Mouse (Mus musculus) c-Kit-positive CD71-negative TER-119-negative erythroid progenitor cells, embryonic 14.5 days (primary cell): ENCODE data around the gene Gli2.
A peak's percentile ranks its signal among the peaks of the same experiment; 100 is the strongest.

ENCODE experiments used
- DNase-seq: peaks from one replicate; pipeline ENCODE4 v3.0.0-alpha.2; 2013; ENCODE audit warnings: low read depth

Gene Gli2

DNA sequence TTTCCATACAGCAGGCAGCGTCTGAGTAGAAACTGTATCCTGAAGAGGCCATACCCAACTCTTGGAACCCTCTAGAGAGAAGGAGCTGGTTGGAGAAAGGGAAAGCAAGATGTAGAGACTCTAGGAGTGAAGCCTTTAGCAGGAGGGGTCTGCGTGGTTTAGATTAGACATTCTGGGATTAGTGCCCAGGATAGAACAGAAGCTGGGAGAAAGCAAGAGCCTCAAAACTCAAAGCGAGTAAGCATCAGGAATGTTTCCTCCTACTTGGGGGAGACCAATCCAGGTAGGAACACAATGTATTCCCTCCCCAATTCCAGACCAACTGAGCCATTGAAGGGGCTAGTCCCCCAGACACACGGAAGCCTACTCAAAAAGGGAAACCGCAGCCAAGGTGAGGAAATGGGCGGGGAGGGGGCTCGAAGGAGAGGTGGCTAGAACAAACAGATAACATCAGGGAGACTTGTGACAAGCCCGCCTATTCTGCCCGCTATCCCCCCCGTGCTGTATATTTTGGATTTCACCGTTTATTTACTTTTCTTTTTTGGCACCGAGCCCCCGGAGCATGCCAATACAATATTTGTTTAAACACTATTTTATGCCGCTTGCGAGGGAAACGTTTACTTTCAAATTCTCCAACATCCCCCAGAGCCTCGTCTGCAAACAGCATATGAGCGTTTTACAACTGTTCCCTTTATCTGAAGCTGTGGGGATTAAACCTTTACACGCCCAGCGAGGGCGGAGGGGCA, 2.1 kb downstream of the Gli2 start:
- DNase-seq, result no peak

DNA sequence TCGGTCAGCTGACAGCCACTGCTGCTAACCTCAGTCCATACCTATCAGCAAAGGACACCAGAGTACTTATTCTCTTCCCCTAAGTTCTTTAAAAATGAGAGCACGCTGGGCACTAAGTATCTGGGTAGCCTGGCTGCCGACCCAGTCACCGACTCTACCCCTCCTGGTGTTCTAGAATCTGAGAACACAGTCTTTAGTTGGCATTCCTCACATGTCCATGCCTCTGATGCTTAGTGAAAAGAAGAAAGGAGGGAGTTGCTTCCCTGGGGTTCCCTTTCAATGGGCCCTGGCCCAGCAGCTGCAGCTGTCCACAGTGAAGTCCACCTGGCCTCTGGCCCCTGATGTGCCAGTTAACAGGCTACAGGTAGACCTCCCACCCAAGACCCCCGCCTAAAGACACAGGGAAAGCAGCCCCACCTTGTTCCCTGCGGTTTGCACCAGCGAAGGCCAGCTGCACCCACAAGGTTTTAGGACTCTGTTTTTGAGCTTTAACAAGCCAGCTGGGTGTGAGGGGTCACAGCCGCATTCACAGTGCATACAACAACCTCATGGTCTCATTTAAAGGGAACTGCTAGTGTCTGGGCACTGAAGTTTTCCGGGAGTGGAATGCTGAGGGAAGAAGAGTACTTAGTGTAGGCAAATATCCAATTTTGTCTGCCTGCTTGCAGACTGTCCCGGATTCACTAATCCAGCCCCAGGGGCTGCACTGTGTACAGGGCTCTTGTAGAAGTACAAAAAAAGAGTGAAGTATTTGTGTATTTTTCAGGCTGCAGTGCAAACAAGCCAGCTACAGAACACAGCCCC, 3.4 kb downstream of the Gli2 start:
- no peak for DNase-seq

DNA sequence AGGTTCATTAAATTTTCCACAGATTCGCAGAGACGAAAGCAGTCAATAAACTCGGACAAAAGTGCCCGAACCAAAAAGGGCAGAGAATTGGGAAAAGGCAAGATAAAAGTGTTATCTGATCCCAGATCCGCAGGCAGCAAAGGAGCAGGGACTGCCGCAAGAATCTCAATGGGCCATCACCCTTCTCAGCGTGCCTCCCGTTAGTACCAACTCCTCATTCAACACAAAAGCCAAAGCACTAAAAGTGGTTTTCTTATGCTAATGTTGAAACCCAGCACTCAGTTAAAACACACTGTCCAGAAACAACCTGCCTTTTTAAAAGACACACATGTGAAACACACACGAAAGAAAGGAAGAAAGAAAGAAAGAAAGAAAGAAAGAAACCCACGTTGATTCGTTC, 4.4 kb downstream of the Gli2 start:
- DNase-seq, result no peak

DNA sequence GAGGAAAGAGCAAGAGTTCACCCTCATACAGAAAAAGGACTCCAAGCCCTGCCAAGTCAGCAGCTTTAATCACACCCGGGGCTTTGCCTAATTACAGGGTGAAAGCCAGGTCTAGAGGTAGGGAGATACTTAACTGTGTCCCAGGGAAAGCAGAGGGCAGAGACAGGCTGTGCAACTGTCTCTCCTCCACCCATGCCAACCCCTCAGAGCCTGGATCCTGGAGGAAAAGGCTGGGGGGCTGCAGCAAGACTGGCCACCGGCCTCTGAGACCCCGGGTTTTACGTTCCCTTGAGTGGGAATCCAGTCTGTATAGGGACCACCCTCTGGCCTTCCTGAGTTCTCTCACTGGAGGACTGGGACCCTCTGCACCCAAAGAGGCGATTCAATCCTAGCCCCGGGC, 4.9 kb downstream of the Gli2 start:
- no peak for DNase-seq

DNA sequence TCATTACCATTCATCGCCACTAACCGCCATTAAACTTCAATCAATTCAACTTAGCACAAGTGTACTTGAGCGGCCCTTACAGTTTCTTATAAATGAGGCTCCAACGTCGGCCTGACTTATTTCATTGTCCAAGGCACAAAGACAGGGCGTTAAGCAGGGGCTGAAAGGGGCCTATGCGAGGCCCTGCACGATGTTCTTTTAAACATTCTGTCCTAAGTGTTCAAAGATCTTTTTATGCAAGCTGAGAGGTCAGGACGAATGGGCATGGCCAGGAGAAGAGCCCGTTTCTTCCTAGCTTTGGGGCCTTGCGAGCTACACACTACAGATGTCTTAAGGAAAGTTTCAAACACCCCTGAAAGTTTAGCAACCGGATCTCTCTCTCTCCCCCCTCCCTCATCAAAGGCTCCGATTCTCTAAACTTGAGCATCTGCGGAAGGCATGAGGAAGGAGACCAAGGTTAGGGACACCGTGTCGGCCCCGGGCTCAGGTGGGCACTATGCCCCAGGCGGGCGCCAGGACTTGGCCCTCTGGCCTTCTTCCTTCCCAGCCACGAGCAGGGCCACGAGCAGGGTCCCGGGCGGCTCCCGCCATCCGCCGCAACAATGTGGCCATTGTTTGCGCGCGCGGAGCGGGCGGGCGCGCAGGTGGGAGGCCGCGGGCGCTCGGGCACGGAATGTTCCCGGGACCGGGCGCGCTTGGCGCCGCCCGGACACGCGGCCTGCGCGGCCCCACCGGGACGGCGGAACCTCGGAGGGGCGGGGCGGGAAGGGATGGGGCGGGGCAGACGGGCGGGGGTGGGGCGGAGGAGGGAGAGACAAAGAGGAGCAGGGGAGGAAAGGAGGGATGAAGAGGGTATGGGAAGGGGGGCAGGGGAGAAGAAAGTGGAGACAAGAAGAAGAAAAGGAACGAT, 5.7 kb downstream of the Gli2 start:
- no peak for DNase-seq

DNA sequence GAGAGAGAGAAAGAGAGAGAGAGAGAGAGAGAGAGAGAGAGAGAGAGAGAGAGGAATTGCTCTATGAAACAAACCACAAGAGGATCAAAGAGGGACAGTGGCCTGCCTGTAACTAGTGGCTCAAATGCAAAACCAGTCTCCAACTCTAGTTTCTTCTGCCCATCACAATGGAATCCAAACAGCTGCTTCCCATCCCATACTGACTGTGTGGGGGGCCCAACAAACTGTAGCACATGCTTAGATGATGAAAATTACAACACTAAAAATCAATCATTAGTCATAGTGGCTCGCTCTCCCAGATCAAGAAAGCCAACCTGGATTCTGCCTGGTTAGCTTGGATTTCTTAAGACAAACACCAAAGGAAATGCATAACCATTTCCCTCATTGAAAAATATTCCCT, 15.0 kb downstream of the Gli2 start:
- DNase-seq, result no peak

DNA sequence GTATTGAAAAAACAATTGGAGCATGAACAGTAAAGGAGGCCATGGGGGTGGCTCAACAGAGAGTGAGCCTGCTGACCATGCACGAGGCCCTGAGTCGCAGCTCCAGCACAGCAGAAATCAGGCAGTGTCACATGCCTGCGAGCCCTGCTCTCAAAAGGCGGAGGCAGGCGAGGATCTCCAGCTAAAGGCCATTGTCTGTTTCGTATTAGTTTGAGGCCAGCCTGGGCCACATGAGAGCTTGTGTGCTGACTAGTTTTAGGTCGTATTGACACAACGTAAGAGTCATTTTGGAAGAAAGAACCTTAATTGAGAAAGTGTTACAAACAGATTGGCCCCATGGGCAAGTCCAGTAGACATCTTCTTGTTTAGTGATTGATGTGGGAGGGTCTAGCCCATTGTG, 17.5 kb downstream of the Gli2 start:
- DNase-seq, result no peak

DNA sequence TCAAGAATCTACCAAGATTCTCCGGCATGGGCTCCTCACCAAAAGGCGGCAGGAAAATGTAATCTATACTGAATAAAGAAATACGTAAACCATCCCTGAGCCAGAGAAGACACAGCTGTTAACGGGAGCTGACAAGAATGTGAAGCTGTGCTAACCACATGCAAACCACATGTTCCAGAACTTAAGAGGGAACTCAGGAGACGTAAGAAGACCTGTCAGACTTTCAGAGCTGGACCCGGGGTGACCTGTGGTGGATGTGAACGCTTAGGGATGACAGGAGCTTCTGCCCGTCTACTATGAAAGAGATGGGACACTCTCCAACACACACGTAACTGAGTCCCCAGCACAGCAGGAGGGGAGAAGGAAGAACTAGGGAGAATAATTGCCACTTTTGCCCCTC, 18.1 kb downstream of the Gli2 start:
- DNase-seq, result no peak

DNA sequence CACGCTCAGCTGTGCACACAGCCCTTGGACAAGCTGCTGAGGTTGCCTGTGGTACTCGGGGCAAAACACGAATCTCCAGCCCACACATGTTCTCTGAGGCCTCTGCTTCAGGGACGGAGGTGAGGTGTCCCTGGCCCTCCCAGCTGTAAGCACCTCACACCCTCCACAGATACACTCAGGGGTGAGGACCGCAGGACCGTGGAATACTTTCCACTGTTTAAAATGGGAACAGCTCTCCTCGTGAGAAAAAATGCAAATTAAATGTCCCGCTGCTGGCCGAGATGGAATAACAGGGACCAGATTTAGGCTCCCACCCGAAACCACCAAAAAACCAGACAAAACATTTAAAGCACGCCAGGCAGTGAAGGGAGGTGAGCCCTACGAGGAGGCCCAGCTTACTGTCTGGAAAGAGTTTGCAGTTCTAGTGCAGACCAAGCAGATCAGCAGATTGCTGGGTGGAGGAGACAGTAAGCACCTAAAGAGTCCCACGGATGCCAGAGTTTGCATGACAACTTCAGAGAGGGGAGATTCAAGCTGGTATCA, 19.2 kb downstream of the Gli2 start:
- no peak for DNase-seq

DNA sequence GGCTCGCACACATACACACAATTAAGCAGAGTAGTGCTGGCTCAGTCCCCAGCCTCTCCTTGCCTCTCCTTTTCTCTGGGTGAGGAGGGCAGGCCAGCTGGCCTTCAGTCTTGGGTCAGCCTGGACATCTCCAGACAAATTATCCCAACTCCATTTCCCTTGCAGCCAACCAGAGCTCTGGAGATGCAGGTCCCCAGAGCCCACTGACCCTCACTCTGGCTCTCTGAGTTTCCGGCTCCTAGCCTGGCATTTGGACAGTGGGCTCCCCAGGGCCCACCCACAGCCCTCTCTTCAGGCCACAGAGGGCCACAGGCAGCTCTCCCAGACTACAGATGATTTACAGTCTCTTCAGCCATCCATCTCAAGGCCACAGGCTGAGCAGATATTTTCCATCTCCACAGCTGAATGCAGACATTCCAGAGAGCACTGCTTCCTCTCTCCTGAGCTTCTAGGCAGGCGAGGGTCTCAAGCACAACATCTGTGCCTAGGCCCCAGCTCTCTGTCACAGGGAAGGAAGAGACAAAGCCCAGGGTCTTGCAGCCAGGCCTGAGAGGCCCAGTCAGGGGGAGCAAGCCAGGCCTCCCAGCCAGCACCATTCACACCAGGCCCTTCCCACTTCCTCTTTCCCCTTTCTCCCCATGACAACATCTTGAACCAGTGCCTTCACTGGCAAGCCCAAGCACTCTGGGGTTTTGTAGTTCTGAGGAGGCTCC, 19.8 kb downstream of the Gli2 start:
- DNase-seq, result peak; percentile 34

DNA sequence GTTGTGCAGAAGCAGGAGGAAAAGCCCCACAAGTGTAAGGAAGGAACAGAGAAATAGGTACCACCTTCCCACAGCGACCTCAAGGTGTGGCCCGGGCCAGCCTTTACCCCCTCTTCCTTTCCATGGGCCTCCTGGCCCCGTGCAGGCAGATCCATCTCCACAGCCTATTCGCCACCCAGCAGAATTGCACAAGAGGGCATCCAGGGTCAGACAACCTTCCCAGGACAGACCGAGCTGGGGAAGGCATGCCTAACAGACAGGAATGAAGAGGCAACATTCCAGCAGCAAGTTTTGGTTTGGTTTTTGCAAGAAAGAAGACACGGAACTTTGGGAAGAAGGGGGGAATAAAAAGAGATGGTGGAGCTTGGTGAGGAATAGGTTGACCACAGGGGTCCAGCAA, 22.2 kb downstream of the Gli2 start:
- DNase-seq, result no peak

DNA sequence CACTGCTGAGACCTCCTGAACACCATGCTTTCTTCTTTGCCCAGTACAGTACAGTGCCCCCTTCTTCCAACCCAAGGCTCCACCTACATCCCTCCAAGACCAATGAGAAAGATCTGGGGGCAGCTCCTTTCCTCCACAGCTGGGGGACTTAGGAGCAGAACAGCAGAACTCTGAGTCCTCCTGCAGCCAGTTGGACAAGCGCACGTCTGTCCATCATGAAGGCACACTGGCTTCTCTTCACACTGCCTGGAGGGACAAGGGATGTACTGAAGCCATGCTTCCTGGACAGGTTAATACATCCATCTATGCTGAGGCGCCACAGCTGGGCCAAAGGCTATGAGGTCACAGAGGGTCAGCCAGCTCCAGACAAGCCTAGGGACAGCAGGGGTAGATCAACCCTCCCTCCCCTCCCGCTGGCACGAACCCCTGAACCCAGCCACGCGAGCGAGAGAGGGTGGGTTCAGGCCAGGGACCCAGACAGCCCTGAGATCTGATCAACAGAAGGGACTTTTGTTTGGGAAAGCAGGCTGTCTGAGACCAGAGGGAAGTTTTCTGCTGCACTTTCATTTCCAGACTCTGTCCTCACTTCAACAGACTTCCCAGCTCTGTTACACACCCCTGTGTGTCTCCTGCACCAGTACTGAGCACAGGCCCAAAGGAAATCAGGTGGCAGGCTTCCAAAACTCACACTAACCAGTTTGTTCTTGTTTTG, 27.6 kb downstream of the Gli2 start:
- no peak for DNase-seq

DNA sequence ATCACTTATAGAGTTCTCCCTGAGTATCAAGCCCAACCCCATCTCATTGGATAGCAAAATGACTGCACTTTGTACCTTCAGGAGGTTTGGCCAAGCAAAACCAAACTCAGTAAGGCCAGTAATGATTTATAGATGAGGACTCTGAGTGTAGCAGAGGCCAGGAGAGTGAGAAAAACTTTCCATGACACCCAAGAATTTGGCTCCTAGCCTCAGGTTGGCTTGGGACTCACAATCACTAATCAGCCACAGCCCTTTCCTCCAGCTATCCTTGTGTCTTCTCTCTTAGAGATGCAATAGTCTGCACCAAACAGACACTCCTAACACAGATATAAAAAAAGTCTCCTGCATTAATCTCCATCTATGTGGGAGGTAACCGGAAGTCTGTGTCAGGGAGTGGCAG, 31.1 kb downstream of the Gli2 start:
- DNase-seq, result no peak

DNA sequence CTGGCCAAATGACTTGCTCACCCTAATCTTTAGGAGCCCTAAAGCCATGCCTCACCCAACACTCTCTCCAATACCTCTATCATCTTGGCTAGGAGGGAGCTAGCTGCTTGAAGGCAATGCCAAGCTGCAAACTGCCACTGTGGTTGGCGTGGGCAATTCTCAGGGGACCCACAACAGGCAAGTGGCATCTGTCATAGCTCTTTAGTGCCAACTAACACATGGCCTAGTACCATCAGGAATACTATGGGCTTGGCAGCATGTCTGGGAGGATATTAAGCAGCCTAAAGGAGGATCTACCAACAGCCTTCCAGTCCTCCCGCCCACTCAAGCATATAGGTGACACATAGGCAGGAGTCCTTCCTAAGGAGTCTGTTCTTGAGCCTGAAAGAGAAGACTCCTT, 33.3 kb downstream of the Gli2 start:
- DNase-seq, result no peak

DNA sequence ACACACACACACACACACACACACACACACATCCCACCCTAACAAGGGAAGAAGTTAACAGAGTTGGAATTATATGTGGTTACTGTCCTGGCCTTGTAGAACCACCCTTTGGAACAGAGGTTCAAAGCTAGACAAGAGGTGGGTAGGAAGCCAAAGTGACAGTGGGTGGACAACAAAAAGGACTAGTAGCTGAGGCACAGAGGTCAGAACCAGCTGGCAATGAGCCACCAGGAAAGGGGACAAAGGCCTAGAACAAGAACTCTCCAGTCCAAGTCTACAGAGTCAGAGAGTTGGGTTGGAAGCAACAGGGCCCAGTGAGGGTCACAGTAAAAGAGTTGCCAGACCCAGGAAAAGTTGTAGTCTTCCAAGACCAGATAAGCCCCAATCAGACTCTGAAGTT, 34.4 kb downstream of the Gli2 start:
- no peak for DNase-seq

DNA sequence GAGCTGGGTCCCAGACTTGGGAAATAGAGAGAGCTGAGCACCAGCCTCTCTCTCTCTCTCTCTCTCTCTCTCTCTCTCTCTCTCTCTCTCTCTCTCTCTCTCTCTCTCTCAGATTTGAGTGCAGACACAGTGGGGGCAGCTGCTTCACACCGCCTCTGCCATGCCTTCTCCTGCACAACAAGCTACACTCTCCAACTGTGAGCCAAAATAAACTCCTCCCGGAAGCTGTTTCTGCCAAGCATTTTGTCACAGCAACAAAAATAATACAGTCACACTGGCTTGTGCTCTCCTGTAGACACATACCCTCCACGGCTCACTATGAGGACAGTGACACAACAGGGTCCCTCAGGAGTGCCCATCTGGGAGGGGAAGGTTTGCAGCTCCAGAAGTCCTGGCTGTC, 36.6 kb downstream of the Gli2 start:
- no peak for DNase-seq

DNA sequence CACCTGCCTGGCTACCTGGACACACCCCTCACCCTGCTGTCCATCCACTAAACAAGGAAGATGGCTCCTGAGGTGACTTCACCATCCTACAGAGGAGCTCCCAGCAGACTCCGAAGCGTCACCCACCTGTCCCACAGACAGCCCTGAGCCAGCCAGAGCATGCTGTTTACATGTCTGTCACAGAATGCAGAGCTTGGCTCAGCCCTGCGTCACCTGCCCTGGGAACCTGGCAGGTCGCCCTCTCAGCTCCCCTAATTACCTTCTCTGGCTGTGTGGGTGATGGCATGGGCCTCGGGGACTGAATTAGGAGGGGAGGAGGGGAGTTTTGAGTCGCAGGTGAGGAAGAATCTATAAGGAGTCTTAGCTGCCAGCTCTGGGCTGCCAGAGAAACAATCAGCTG, 38.3 kb downstream of the Gli2 start:
- no peak for DNase-seq

DNA sequence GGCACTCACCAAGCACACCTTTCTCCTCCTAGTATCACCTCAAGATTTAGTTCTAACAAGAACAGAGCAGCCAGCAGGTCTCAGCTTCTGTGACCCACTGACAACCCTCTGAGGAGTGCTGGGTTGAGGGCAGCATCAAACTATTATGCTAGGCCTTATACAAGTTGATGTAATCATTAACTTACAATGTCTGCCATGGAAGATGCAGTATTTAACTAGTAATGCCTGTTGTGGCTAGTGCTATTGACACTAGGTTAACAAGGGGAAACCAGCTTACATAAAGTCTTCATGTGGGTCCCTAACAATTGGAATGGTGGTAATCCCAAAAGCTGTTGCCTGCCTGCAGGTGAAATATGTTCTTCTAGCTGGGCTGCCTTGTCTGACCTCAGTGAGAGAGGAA, 44.5 kb downstream of the Gli2 start:
- DNase-seq, result no peak

DNA sequence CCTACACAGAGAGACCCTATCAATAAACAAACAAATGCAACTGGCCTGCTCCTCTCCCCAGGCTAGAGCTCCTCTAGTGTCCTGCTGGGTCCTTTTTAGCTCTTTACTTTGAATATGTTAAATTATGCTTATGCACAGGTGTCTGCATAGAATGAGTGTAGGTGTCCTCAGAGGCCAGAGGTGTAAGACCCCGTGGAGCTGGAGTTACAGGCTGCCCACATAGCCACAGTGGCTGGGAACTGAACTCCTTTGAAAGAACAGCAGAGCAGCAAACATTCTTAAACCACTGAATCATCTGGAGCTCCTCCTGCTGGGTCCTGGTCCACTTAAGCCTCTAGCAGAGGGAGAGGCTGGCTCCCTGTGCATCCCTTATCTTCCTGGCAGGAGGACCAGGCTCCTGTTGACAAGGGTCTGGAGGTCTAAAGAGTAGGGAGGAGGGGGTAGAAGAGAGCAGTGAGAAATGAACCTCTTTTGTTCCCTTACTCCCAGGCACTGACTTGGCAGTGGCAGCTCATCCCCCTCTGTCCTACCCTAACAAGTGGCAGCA, 49.5 kb downstream of the Gli2 start:
- DNase-seq, result no peak

DNA sequence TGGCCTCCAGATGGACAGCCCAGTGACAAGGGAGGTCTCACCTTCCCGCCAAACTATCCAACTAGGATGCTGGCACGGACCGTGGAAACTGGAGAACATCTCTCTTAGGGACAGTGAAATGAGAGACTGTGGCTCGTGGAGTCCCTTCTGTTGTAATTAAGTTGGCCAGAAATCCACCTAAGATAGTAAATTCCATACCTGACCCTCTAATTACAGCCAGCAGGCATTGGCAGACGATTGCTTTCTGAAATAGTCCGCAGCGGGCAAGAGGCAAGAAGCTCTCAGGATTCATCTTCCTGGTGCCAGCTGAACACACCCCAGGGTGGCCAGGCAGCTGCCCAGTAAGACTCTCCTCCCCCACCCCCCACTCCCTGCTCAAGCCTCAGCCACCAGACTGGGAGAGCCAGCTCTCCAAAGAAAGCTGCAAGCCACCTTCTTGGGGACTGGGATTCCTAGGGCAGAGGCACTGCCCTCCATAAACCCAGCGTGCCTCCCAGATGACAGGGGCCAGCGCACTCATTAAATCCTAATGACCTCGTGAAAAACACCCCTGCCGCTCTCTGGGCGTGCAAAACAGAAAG, 51.9 kb downstream of the Gli2 start:
- DNase-seq, result no peak
